Mouse (Mus musculus): ENCODE data around the gene Ctnna3. TPM values are rescaled to one million over a fixed set of nuclear protein-coding genes. Genes with fewer than 3 reads are reported as not detected.

Ctnna3 gene
- polyA plus RNA-seq, 1 experiment from 2014 or later, result 1.1 TPM

DNA sequence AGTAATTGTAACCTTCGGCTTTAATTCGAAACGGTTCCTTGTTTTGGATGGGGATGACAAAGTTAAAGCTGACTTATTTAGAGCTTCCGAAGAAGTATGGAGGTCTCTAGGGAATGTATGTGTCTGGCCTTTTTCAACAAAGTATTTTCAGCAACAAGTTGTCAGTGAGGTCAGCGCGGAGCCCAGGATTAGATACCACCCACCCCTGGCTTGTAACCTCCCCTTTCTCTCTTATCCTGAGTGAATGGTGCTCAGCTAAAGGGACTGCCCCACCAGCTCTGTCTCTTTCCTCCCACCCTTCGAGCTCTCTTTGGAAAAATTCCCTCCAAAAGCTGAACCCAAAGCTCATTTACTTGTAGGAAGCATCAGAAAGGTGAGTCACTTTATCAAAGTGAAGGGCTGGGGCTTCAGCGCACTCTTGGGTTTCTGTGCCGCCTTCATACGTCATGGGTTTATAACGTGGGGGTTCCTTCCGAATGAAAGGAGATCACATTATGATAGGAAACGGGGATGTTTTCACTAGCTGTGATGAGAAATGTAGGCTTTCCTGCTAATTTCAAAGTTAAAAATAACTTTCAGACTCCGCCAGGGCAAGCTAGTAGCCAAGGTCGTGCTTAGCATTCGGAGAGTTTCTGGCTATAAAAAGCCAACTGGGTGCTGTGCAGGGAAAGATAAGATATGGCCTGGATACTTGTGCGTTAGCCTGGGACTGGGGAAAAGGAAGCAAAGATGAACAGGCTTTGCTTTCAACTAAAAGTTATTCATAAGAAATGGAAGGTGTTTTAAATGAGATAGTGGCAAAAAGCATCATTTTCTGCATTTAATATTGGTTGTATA is 27.6 kb downstream of the Ctnna3 start:
- 86% methylated on average over 17 of the region's 17 CpGs for WGBS
- Histone ChIP-seq H3K4me1 (peaks cover 6% of the 10 kb centered on the region; the same call in 1 of the 2 replicates), H3K27ac (replicated peaks) (no peak overlapping the region), H3K4me3 (no peak overlapping the region), H3K36me3 (no peaks in the 10 kb centered on the region), H3K9ac (replicated peaks) (no peak overlapping the region), H3K9me3 (no peaks in the 10 kb centered on the region), H3K27me3 (no peaks in the 10 kb centered on the region), H3K4me2 (replicated peaks) (no peak overlapping the region)
- ATAC-seq (replicated peaks), result no peak

DNA sequence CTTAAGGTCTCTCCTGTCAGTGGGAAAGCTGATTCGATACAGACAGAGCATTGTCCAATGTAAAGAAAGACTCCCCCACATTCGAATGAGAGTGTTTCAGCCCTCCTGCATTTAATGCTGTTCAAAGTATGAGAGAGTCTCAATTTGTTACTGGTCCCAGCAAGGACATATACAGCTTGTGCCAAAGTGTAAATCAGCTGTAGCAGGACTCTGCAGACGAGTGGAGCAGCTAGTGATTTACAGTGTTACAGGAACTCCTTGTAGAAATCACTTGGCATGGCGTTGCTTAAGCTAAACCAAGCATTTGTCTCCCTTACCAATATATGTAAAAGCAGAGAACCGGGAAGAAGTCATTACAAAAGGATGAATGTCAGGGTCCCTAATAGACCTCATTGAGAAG is 31.0 kb downstream of the Ctnna3 start:
- Histone ChIP-seq H3K9me3 (no peaks in the 10 kb centered on the region), H3K9ac (replicated peaks) (no peak overlapping the region), H3K4me2 (replicated peaks) (no peak overlapping the region), H3K27ac (replicated peaks) (no peak overlapping the region), H3K4me1 (no peaks in the 10 kb centered on the region), H3K4me3 (no peak overlapping the region), H3K27me3 (no peaks in the 10 kb centered on the region), H3K36me3 (no peaks in the 10 kb centered on the region)
- 46% methylated on average over 5 of the region's 5 CpGs for WGBS
- ATAC-seq (replicated peaks), result no peak

DNA sequence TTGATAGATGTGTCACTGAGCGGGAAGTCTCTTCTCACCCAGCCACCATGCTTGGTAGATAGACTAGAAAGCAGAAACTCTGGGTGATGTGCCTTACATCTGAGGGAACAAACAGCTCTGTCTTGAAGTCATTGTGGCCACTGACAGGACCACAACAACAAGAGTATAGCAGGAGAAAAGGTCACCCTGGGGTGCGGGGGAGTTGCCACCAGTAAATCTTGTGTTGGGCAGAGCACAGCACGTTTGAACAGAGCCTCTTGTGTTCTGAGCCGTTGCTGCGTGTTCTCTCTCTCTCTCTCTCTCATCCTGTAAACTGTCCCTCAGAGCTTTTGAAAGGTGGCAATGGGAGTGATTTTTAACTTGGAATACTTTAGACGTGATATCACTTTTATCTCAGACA is 42.6 kb downstream of the Ctnna3 start:
- ATAC-seq (replicated peaks), result no peak
- no peak overlapping the region for H3K4me3 ChIP-seq
- no peak overlapping the region for H3K4me2 ChIP-seq (replicated peaks)
- H3K4me1 ChIP-seq, result no peaks in the 10 kb centered on the region
- H3K27ac ChIP-seq (replicated peaks), result no peak overlapping the region
- no peak overlapping the region for H3K9ac ChIP-seq (replicated peaks)
- whole genome bisulfite sequencing, result 61% methylated on average over 6 of the region's 6 CpGs
- H3K36me3 ChIP-seq, result no peaks in the 10 kb centered on the region
- no peaks in the 10 kb centered on the region for H3K9me3 ChIP-seq
- no peaks in the 10 kb centered on the region for H3K27me3 ChIP-seq

DNA sequence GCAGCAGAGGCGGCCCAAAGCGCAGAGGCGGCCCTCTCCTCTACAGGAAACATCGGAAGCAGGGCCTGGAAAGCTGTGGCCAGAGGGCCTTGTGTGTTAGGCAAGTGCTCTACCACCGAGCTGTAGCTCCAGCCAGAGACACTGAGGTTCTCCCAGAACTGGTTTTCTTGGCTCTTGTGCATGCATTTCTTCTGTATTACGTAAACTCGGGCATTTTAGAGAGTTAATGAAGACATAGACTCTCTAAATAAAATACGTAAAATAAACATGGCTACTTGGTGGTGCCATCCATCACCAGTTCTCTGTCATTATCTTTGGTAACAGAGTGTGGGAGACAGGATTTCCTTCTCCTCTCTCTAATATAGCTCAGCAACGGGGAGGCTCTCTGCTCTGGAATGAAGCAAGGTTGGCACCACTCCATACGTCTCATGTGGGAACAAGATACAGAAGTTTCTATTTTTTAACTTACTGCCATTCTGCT is 46.3 kb downstream of the Ctnna3 start:
- WGBS, result 80% methylated on average over 10 of the region's 10 CpGs

DNA sequence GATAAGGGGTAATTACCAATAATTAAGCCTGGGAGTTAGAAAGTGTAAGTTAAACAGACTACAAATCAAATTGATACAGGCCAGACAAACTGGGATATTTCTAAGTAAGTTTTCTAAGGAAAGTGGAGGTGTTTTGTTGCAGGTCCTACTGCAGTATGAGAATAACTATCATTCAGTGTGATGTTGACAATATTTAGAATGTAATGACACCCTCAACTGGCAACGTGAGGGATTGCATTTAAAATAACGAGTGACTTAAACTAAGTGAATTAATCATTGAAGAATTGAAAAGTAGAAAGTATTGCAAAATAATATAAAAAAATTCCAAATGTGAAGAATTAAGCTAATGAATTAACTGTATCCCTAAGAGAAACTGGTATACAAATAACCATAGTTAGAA is 49.0 kb downstream of the Ctnna3 start:
- H3K9ac ChIP-seq (replicated peaks), result no peak overlapping the region
- H3K27me3 ChIP-seq, result no peaks in the 10 kb centered on the region
- H3K36me3 ChIP-seq, result no peaks in the 10 kb centered on the region
- no peaks in the 10 kb centered on the region for H3K4me1 ChIP-seq
- no peak overlapping the region for H3K4me2 ChIP-seq (replicated peaks)
- WGBS, result 44% methylated on average over 2 of the region's 2 CpGs
- H3K4me3 ChIP-seq, result no peak overlapping the region
- no peak overlapping the region for H3K27ac ChIP-seq (replicated peaks)
- H3K9me3 ChIP-seq, result no peaks in the 10 kb centered on the region
- ATAC-seq (replicated peaks), result no peak

More for the DNA sequence above, 46.3 kb downstream of the Ctnna3 start:
- Histone ChIP-seq H3K36me3 (no peaks in the 10 kb centered on the region), H3K4me2 (replicated peaks) (no peak overlapping the region), H3K9me3 (no peaks in the 10 kb centered on the region), H3K27ac (replicated peaks) (no peak overlapping the region), H3K27me3 (no peaks in the 10 kb centered on the region), H3K4me1 (no peaks in the 10 kb centered on the region), H3K9ac (replicated peaks) (no peak overlapping the region), H3K4me3 (no peak overlapping the region)
- ATAC-seq (replicated peaks), result no peak

DNA sequence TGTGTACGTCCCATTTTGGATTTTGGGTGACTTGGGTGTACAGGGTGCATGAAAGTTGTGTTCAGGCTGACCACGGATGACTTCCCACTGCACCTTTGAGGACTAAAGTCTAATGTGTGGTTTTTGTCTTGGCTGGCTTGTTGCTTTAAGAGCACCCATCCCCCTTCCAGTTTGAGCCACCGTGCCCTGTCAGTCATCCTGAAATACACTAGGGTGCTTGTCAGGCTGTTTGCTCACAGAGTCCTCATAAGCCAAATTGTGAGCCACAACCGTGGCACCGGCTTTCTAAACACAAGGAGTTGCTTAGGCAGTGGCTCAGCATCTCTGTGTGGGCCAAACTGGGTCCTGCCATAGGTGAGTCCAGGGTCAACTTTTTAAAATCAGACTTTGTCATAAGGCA is 50.2 kb downstream of the Ctnna3 start:
- WGBS, result 61% methylated on average over 5 of the region's 5 CpGs

DNA sequence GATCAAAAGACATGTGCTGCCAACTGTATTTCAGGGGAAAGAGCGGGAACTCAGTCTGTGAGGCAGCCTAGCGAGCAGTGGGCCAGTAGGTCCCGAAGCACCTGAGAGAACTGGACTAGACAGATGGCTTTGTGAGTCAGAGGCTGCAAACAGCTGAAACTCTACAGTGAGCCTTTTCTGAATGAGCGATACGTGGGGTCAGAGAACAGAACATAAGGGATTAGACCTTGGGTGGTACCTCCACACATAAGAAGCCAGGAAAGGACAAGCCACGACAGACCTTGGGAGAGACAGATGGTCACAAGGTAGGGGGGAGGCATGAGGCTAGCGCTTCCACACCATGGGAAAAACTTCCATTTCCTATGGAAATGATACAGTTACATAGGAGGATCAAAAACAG is 58.4 kb downstream of the Ctnna3 start:
- Histone ChIP-seq H3K27ac (replicated peaks) (no peak overlapping the region), H3K9me3 (no peaks in the 10 kb centered on the region), H3K27me3 (no peaks in the 10 kb centered on the region), H3K36me3 (no peaks in the 10 kb centered on the region), H3K4me3 (no peak overlapping the region), H3K4me2 (replicated peaks) (no peak overlapping the region), H3K4me1 (no peaks in the 10 kb centered on the region), H3K9ac (replicated peaks) (no peak overlapping the region)
- no peak for ATAC-seq (replicated peaks)
- 88% methylated on average over 7 of the region's 7 CpGs for WGBS

More for the DNA sequence above, 50.2 kb downstream of the Ctnna3 start:
- Histone ChIP-seq H3K27ac (replicated peaks) (no peak overlapping the region), H3K27me3 (no peaks in the 10 kb centered on the region), H3K4me2 (replicated peaks) (no peak overlapping the region), H3K9ac (replicated peaks) (no peak overlapping the region), H3K9me3 (no peaks in the 10 kb centered on the region), H3K4me3 (no peak overlapping the region), H3K36me3 (no peaks in the 10 kb centered on the region), H3K4me1 (no peaks in the 10 kb centered on the region)
- no peak for ATAC-seq (replicated peaks)

DNA sequence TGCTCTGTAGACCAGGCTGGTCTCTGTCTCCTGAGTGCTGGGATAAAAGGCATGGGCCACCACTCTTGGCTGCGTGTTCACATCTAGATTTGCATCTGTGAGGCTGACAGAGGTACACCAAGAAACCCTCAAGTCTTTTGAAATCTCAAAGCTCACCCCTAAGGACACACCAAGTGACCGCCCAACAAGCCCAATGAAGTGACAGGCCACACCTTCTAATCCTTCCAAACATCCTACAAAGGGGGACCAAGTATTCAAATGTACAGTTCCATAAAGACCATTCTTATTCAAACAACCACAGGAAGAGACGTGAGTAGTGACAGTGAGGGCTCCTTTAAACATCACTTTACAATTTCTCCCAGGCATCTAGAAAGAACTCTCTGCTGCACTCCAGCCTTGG is 94.1 kb downstream of the Ctnna3 start:
- Histone ChIP-seq H3K27ac (replicated peaks) (no peak overlapping the region), H3K4me3 (no peak overlapping the region), H3K4me2 (replicated peaks) (no peak overlapping the region), H3K27me3 (no peaks in the 10 kb centered on the region), H3K36me3 (no peaks in the 10 kb centered on the region), H3K9ac (replicated peaks) (no peak overlapping the region), H3K9me3 (no peaks in the 10 kb centered on the region), H3K4me1 (no peaks in the 10 kb centered on the region)
- no peak for ATAC-seq (replicated peaks)
- WGBS, result 72% methylated on average over 3 of the region's 3 CpGs

DNA sequence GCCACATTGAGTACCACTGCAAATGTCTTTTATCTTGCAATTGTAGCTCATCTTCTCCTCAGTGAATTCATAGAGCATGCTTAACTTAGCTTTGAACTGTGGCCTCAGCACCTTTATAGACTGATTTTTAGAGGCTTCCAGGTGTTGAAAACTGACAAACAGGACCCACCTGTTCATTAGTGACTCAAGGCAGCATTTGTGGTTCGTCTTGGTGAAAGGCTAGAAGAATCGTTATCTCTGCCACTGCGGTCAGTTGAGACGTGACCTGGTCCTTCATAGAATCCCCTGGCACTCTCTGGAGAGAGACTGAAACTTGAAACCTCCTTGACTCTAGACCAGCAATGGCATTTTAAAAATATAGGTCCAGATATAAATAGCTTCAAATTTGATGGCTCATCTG is 96.1 kb downstream of the Ctnna3 start:
- ATAC-seq (replicated peaks), result no peak
- H3K4me3 ChIP-seq, result no peak overlapping the region
- H3K36me3 ChIP-seq, result no peaks in the 10 kb centered on the region
- no peak overlapping the region for H3K27ac ChIP-seq (replicated peaks)
- no peaks in the 10 kb centered on the region for H3K9me3 ChIP-seq
- no peak overlapping the region for H3K9ac ChIP-seq (replicated peaks)
- no peak overlapping the region for H3K4me2 ChIP-seq (replicated peaks)
- H3K27me3 ChIP-seq, result no peaks in the 10 kb centered on the region
- 81% methylated on average over 4 of the region's 4 CpGs for WGBS
- no peaks in the 10 kb centered on the region for H3K4me1 ChIP-seq

DNA sequence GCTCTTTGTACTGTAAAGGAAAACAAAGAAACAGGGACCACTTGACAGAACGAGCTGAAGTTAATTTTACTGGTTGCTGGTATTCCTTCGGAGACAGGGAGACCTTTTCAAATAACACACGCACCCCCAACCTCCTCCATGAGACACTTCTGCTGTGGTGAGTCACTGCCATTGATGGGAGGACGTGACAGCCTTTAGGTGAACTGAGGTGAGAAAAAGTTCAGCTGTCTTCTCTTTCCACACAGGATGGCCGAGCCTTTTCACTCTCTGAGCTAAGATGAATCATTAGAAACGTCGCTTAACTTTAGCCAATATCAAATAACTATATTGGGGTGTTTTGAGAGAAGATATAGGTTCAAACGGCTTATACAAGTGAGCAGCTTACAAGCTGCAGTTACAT is 102.5 kb downstream of the Ctnna3 start:
- no peak for ATAC-seq (replicated peaks)
- Histone ChIP-seq H3K4me1 (no peaks in the 10 kb centered on the region), H3K27ac (replicated peaks) (no peak overlapping the region), H3K27me3 (no peaks in the 10 kb centered on the region), H3K4me2 (replicated peaks) (no peak overlapping the region), H3K36me3 (no peaks in the 10 kb centered on the region), H3K4me3 (no peak overlapping the region), H3K9me3 (no peaks in the 10 kb centered on the region), H3K9ac (replicated peaks) (no peak overlapping the region)
- WGBS, result 75% methylated on average over 8 of the region's 8 CpGs

DNA sequence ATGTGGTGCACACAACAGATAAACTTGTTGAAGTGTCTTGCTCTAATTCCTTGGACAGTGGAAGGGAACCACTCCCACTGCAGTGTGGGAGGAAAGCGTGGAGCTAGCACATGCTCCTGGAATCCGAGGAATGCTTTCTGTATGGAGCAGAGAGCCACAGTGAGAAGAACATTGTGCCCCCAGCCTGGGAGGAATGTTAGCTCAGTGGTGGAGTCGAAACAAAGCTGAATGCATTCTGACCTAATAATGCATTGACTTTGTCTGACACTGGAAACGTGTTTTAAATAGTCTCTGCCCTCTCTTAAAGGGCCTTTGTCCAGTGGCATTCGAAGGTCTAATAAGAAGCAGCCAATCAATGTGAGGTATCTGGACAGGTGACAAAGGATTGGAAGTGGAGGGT is 111.9 kb downstream of the Ctnna3 start:
- H3K27me3 ChIP-seq, result no peaks in the 10 kb centered on the region
- 9% methylated on average over 5 of the region's 5 CpGs for WGBS
- no peaks in the 10 kb centered on the region for H3K36me3 ChIP-seq
- H3K4me1 ChIP-seq, result no peaks in the 10 kb centered on the region
- H3K9me3 ChIP-seq, result no peaks in the 10 kb centered on the region
- no peak overlapping the region for H3K9ac ChIP-seq (replicated peaks)
- no peak overlapping the region for H3K4me2 ChIP-seq (replicated peaks)
- H3K27ac ChIP-seq (replicated peaks), result no peak overlapping the region
- no peak for ATAC-seq (replicated peaks)
- H3K4me3 ChIP-seq, result no peak overlapping the region

DNA sequence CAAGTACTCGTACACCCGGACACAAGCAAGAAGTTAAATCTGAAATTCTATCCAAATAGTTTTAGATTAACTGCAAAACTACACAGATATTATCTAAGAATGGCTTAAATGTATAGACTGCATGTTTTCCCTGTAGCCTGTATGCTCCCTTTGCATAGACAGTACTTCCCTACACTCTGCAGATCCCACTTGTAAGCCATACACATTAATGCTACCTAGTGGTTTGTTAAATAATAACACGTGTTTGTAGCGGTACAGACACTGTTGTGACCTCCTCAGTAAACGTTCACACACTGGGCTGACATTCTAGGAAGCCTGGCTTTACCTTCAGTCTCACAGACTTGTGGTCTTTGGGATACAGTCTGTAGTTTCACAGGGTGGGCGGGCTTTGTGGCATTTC is 112.6 kb downstream of the Ctnna3 start:
- H3K4me2 ChIP-seq (replicated peaks), result no peak overlapping the region
- H3K27ac ChIP-seq (replicated peaks), result no peak overlapping the region
- no peaks in the 10 kb centered on the region for H3K9me3 ChIP-seq
- WGBS, result 55% methylated on average over 6 of the region's 6 CpGs
- no peak overlapping the region for H3K4me3 ChIP-seq
- no peak overlapping the region for H3K9ac ChIP-seq (replicated peaks)
- ATAC-seq (replicated peaks), result no peak; the same call in 1 of the 2 replicates
- H3K4me1 ChIP-seq, result no peaks in the 10 kb centered on the region
- H3K36me3 ChIP-seq, result no peaks in the 10 kb centered on the region
- H3K27me3 ChIP-seq, result no peaks in the 10 kb centered on the region

DNA sequence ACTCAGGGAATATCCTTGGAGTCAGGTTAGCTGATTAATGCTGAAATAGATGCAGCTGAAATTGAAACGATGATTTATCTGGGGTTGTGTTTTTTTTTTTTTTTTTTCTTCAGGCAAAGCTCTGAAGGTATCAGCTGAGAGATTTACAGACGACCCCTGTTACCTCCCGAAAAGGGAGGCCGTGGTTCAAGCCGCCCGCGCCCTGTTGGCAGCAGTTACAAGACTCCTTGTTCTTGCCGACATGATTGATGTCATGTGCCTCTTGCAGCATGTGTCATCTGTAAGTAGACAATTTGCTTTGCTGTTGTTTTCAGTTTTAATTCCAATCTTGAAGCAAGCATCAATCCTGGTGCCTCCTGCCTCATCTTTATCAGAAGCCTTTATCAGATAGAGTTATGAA is 136.8 kb downstream of the Ctnna3 start:
- Histone ChIP-seq H3K27ac (replicated peaks) (no peak overlapping the region), H3K4me2 (replicated peaks) (no peak overlapping the region), H3K4me1 (no peaks in the 10 kb centered on the region), H3K9ac (replicated peaks) (no peak overlapping the region), H3K27me3 (no peaks in the 10 kb centered on the region), H3K9me3 (no peaks in the 10 kb centered on the region), H3K36me3 (no peaks in the 10 kb centered on the region), H3K4me3 (no peak overlapping the region)
- ATAC-seq (replicated peaks), result no peak
- whole genome bisulfite sequencing, result 94% methylated on average over 8 of the region's 8 CpGs
